Mouse (Mus musculus): ENCODE results near the gene Dhdh. TPM values are rescaled to one million over a fixed set of nuclear protein-coding genes. Genes with fewer than 3 reads are reported as not detected.

Dhdh gene
- polyA plus RNA-seq, 1 experiment = 3.0 TPM

GRCm38 (mm10) chr7:45457204-45458060, 31.2 kb downstream of the Dhdh start:
- H3K36me3 ChIP-seq (ENCODE audit: control insufficient read depth, insufficient read depth, low read length) = no peaks in the 10 kb centered on the region
- H3K27ac ChIP-seq (ENCODE audit: control insufficient read depth, insufficient read depth, low read depth, low read length) = no peak overlapping the region

GRCm38 (mm10) chr7:45456721-45457203, 31.8 kb downstream of the Dhdh start:
- H3K4me3 ChIP-seq (ENCODE audit: control insufficient read depth, low read depth, low read length) = no peak overlapping the region
- no peak for TF ChIP-seq POLR2A (IDR thresholded peaks at IDR 0.05; ENCODE audit: control insufficient read depth, low read depth, low read length)
- TF ChIP-seq CTCF (IDR thresholded peaks at IDR 0.05; ENCODE audit: control insufficient read depth, insufficient read depth, insufficient replicate concordance, low read depth, low read length) = no peak
- H3K36me3 ChIP-seq (ENCODE audit: control insufficient read depth, insufficient read depth, low read length) = no peaks in the 10 kb centered on the region
- H3K4me1 ChIP-seq (ENCODE audit: control insufficient read depth, insufficient read depth, low read length) = peaks cover 22% of the 10 kb centered on the region
- H3K27me3 ChIP-seq (ENCODE audit: control insufficient read depth, insufficient read depth, low read length) = no peaks in the 10 kb centered on the region
- no peak overlapping the region for H3K27ac ChIP-seq (ENCODE audit: control insufficient read depth, insufficient read depth, low read depth, low read length)

More at GRCm38 (mm10) chr7:45457204-45458060, 31.2 kb downstream of the Dhdh start:
- no peak overlapping the region for H3K4me3 ChIP-seq (ENCODE audit: control insufficient read depth, low read depth, low read length)
- no peaks in the 10 kb centered on the region for H3K27me3 ChIP-seq (ENCODE audit: control insufficient read depth, insufficient read depth, low read length)
- no peak for TF ChIP-seq POLR2A (IDR thresholded peaks at IDR 0.05; ENCODE audit: control insufficient read depth, low read depth, low read length)
- TF ChIP-seq CTCF (IDR thresholded peaks at IDR 0.05; ENCODE audit: control insufficient read depth, insufficient read depth, insufficient replicate concordance, low read depth, low read length) = no peak
- H3K4me1 ChIP-seq (ENCODE audit: control insufficient read depth, insufficient read depth, low read length) = peaks cover 21% of the 10 kb centered on the region

GRCm38 (mm10) chr7:45455932-45456696, 32.5 kb downstream of the Dhdh start:
- H3K36me3 ChIP-seq (ENCODE audit: control insufficient read depth, insufficient read depth, low read length) = no peaks in the 10 kb centered on the region
- TF ChIP-seq POLR2A (IDR thresholded peaks at IDR 0.05; ENCODE audit: control insufficient read depth, low read depth, low read length) = no peak
- no peak for TF ChIP-seq CTCF (IDR thresholded peaks at IDR 0.05; ENCODE audit: control insufficient read depth, insufficient read depth, insufficient replicate concordance, low read depth, low read length)
- H3K27me3 ChIP-seq (ENCODE audit: control insufficient read depth, insufficient read depth, low read length) = no peaks in the 10 kb centered on the region

GRCm38 (mm10) chr7:45454971-45455370, 33.6 kb downstream of the Dhdh start:
- Histone ChIP-seq H3K27ac (ENCODE audit: control insufficient read depth, insufficient read depth, low read depth, low read length) (no peak overlapping the region), H3K36me3 (ENCODE audit: control insufficient read depth, insufficient read depth, low read length) (no peaks in the 10 kb centered on the region), H3K27me3 (ENCODE audit: control insufficient read depth, insufficient read depth, low read length) (no peaks in the 10 kb centered on the region), H3K4me1 (ENCODE audit: control insufficient read depth, insufficient read depth, low read length) (peaks cover 16% of the 10 kb centered on the region), H3K4me3 (ENCODE audit: control insufficient read depth, low read depth, low read length) (no peak overlapping the region)
- TF ChIP-seq CTCF (IDR thresholded peaks at IDR 0.05; ENCODE audit: control insufficient read depth, insufficient read depth, insufficient replicate concordance, low read depth, low read length) = no peak
- TF ChIP-seq POLR2A (IDR thresholded peaks at IDR 0.05; ENCODE audit: control insufficient read depth, low read depth, low read length) = no peak

More at GRCm38 (mm10) chr7:45455932-45456696, 32.5 kb downstream of the Dhdh start:
- Histone ChIP-seq H3K27ac (ENCODE audit: control insufficient read depth, insufficient read depth, low read depth, low read length) (no peak overlapping the region), H3K4me3 (ENCODE audit: control insufficient read depth, low read depth, low read length) (no peak overlapping the region), H3K4me1 (ENCODE audit: control insufficient read depth, insufficient read depth, low read length) (peaks cover 26% of the 10 kb centered on the region)

- peak overlapping the region; percentile 54 for H3K4me3 ChIP-seq (ENCODE audit: control insufficient read depth, low read depth, low read length)
- H3K36me3 ChIP-seq (ENCODE audit: control insufficient read depth, insufficient read depth, low read length) = no peaks in the 10 kb centered on the region
- no peak overlapping the region for H3K27ac ChIP-seq (ENCODE audit: control insufficient read depth, insufficient read depth, low read depth, low read length)
- TF ChIP-seq POLR2A (IDR thresholded peaks at IDR 0.05; ENCODE audit: control insufficient read depth, low read depth, low read length) = no peak
- peak; percentile 84; the same call in 1 of the 2 replicates for TF ChIP-seq CTCF (IDR thresholded peaks at IDR 0.05; ENCODE audit: control insufficient read depth, insufficient read depth, insufficient replicate concordance, low read depth, low read length)
- H3K4me1 ChIP-seq (ENCODE audit: control insufficient read depth, insufficient read depth, low read length) = peaks cover 5% of the 10 kb centered on the region
- no peaks in the 10 kb centered on the region for H3K27me3 ChIP-seq (ENCODE audit: control insufficient read depth, insufficient read depth, low read length)
These were observed 37.1 kb downstream of the Dhdh start for GRCm38 (mm10) chr7:45451344-45451982.

- no peaks in the 10 kb centered on the region for H3K27me3 ChIP-seq (ENCODE audit: control insufficient read depth, insufficient read depth, low read length)
- peaks cover 5% of the 10 kb centered on the region for H3K4me1 ChIP-seq (ENCODE audit: control insufficient read depth, insufficient read depth, low read length)
- no peak overlapping the region for H3K27ac ChIP-seq (ENCODE audit: control insufficient read depth, insufficient read depth, low read depth, low read length)
- no peaks in the 10 kb centered on the region for H3K36me3 ChIP-seq (ENCODE audit: control insufficient read depth, insufficient read depth, low read length)
- TF ChIP-seq POLR2A (IDR thresholded peaks at IDR 0.05; ENCODE audit: control insufficient read depth, low read depth, low read length) (no peak), CTCF (IDR thresholded peaks at IDR 0.05; ENCODE audit: control insufficient read depth, insufficient read depth, insufficient replicate concordance, low read depth, low read length) (no peak)
- no peak overlapping the region for H3K4me3 ChIP-seq (ENCODE audit: control insufficient read depth, low read depth, low read length)
These were observed 38.6 kb downstream of the Dhdh start for GRCm38 (mm10) chr7:45449974-45450373.
